Mouse (Mus musculus) c-Kit-negative CD71-positive TER-119-positive erythroid progenitor cells, embryonic 14.5 days (primary cell): ENCODE data around the gene Olfr285.

Experiments
- DNase-seq: peaks from one replicate; pipeline ENCODE4 v3.0.0-alpha.2; 2013; ENCODE audit warnings: low read depth, low spot score

Olfr285 gene

GRCm38 (mm10) chr15:98317177-98317724 lies at the start of gene Olfr285:
Olfr285 (minus strand) TSS chr15:98317353.
- DNase-seq, result no peak

GRCm38 (mm10) chr15:98340887-98341286 lies 23.7 kb upstream of the Olfr285 start, which contains the start of gene Olfr284:
Olfr284 (minus strand) TSS chr15:98340987.
- no peak for DNase-seq

DNA sequence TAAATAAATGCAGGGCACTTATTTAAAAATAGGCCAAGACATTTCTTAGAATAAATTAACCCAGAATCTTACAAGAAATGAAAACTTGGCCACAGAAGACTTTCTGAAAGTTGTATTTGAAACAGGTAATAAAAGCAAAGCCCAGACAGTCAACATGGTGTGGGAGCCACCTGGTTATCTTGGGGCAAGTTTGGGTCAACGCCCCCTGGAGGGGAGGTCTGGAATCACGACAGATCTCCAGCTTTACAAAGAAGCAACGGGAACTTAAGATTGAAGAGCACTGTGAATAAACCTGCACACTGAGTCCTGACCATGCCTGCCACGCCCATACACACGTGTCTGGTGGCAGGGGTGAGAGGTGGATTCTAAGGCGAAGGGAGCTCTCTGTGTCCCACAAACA lies 1.4 kb downstream of the Olfr285 start:
- DNase-seq, result no peak

DNA sequence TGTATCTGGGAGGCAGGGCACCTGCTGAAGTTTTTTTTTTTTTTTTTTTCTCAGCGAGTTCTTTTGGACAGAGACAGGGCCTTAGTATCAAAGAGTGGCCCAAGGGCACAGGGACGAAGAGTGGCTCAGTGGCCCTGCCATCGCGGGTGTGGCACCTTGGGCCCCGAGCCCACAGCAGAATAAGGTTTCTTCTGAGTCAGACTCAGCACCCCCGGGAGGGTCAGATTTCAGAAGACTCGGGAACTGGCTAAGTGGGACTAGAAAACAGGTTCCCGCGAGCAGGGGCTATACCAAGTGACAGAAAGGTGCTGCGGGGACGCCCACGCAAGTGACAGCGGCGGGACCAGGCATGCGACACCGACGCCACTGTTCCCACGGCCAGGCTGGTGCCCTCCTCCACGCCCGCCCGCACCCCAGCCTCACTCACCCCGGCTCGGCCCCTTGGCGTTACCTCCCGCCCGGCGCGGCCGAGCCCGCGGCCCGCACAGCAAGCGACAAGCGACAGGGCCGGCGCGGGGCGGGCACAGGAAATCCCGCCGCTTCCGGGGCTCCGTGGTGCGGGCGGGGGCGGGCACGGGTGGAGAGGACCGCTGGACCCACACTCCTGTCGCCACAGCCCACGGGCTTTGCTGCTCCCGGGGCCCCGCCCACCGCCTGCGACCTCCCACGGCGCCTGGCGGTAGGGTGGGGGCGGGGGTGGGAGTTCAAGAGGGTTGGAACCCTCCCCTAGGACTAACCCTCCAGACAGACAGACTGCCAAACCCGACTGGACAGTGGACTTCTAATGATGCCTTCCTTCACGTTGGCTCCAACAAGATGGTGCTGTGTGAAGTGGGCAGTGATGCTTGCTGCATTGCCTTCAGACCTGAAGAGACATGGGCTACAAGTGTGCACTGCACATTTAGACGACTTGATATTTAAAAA lies 21.3 kb downstream of the Olfr285 start, which contains the start of gene Zfp641:
Zfp641 (minus strand) TSS at position 534 of the 924 bp plus-strand sequence.
- DNase-seq, result no peak

DNA sequence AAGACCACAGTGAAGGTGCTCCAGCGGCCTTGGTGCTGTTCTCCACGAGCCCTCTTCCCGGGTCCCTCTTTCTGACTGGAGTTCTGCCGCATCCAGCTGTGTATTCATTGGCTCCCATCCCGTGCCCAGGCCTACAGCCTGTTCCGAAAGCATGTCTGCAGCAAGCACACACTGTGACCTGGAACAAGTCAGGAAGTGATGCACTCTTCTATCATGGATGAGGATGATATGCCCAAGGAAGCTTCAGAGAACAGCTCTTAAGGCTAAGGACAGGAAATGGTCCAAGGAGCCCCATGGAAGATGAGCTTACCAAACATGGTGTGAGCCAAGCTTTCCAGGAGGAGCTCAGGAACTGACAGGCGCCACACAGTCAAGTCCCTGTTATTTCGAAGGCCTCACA lies 23.5 kb downstream of the Olfr285 start:
- no peak for DNase-seq

GRCm38 (mm10) chr15:98288566-98288965 lies 28.6 kb downstream of the Olfr285 start:
- DNase-seq, result no peak

- DNase-seq, result no peak
Measured at GRCm38 (mm10) chr15:98286418-98286817, 30.7 kb downstream of the Olfr285 start.
